Mouse (Mus musculus) heart, postnatal 14 days (tissue): Measurements from ENCODE around the gene St8sia4. TPM values are rescaled to one million over a fixed set of nuclear protein-coding genes. Genes with fewer than 3 reads are reported as not detected.
"Not testable (repeated sequence)": the region's sequence is repeated elsewhere in the genome, so short reads cannot be mapped to it uniquely, and the experiment has no call there.

Source experiments
- DNase-seq, 2 experiments: peaks; one replicate each; pipeline ENCODE4 v3.0.0; 2021 to 2022
- intact Hi-C: fragments of 180-260 bp; cut with DNase I; formaldehyde crosslinking; loops from one replicate; pipeline ENCODE4 v1.15.1; 2025
- total RNA-seq, 2 experiments: library from RNA; stranded (reverse); gene quantifications; 2 replicates each; pipeline ENCODE4 v1.2.3; 2021

Gene St8sia4
- total RNA-seq, 2 experiments from 2014 or later = 9.2 to 9.5 TPM

GRCm38 (mm10) chr1:95609045-95609444 is 58.3 kb downstream of the St8sia4 start:
- intact Hi-C loops = no loop called here
- DNase-seq = no peak

- intact Hi-C loops = no loop called here
- no peak for DNase-seq
Observed at GRCm38 (mm10) chr1:95605458-95605857, 61.9 kb downstream of the St8sia4 start.

GRCm38 (mm10) chr1:95598108-95598507 is 69.3 kb downstream of the St8sia4 start:
- DNase-seq = no peak
- intact Hi-C loops = no loop called here

GRCm38 (mm10) chr1:95596825-95597224 is 70.5 kb downstream of the St8sia4 start:
- intact Hi-C loops = no loop called here
- no peak for DNase-seq

GRCm38 (mm10) chr1:95591101-95591500 is 76.3 kb downstream of the St8sia4 start:
- DNase-seq = no peak
- intact Hi-C loops = no loop called here

GRCm38 (mm10) chr1:95590108-95590507 is 77.3 kb downstream of the St8sia4 start:
- peak; percentile 15 to 21 for DNase-seq

GRCm38 (mm10) chr1:95589471-95589870 is 77.9 kb downstream of the St8sia4 start:
- no peak for DNase-seq
- intact Hi-C loops = no loop called here

More at GRCm38 (mm10) chr1:95590108-95590507, 77.3 kb downstream of the St8sia4 start:
- intact Hi-C loops = no loop called here

GRCm38 (mm10) chr1:95583310-95583709 is 84.1 kb downstream of the St8sia4 start:
- no peak for DNase-seq
- intact Hi-C loops = no loop called here

- no peak for DNase-seq
- intact Hi-C loops = no loop called here
Observed at GRCm38 (mm10) chr1:95582264-95582663, 85.1 kb downstream of the St8sia4 start.

- no peak for DNase-seq
- intact Hi-C loops = no loop called here
Observed at GRCm38 (mm10) chr1:95572619-95573540, 94.5 kb downstream of the St8sia4 start.

- intact Hi-C loops = no loop called here
- no peak for DNase-seq
Observed at GRCm38 (mm10) chr1:95571106-95571505, 96.3 kb downstream of the St8sia4 start.

- intact Hi-C loops = not testable (repeated sequence)
Observed at GRCm38 (mm10) chr1:95554556-95554955, 112.8 kb downstream of the St8sia4 start.

GRCm38 (mm10) chr1:95541460-95541859 is 125.9 kb downstream of the St8sia4 start:
- intact Hi-C loops = no loop called here
- no peak for DNase-seq

More at GRCm38 (mm10) chr1:95554556-95554955, 112.8 kb downstream of the St8sia4 start:
- DNase-seq = not testable (repeated sequence)
